Mouse (Mus musculus): ENCODE data around the gene Rbpj. TPM values are rescaled to one million over a fixed set of nuclear protein-coding genes. Genes with fewer than 3 reads are reported as not detected.

The Rbpj gene
- total and polyA plus RNA-seq, 3 experiments = 40.5 to 62.8 (median 61.3) TPM

GRCm38 (mm10) chr5:53516482-53516881, 50.5 kb downstream of the Rbpj start:
- Histone ChIP-seq H3K4me1 (ENCODE audit: control insufficient read depth in 1 of 2, insufficient read depth in 2 of 2) (peaks cover 5 to 14% of the 10 kb centered on the region in 2 experiments), H3K4me3 (replicated peaks in 1 of 3; ENCODE audit: low read depth in 2 of 3, low read length in 2 of 3, poor library complexity in 1 of 3) (no peak overlapping the region), H3K27me3 (replicated peaks) (no peaks in the 10 kb centered on the region), H3K79me2 (replicated peaks; ENCODE audit: control insufficient read depth, extremely low read depth, insufficient read depth, poor library complexity, severe bottlenecking) (no peaks in the 10 kb centered on the region), H3K9ac (ENCODE audit: insufficient read depth, low read depth) (no peak overlapping the region), H3K27ac (ENCODE audit: insufficient read depth, low read depth) (no peak overlapping the region), H3K4me2 (ENCODE audit: insufficient read depth, low read depth, poor library complexity, severe bottlenecking) (no peak overlapping the region), H3K9me3 (replicated peaks; ENCODE audit: low read length) (peaks cover 6% of the 10 kb centered on the region), H3K36me3 (replicated peaks in 1 of 2; ENCODE audit: control insufficient read depth in 1 of 2, insufficient read depth in 1 of 2, low read length in 1 of 2) (no peaks in the 10 kb centered on the region)
- TF ChIP-seq JUND (conservative IDR thresholded peaks at IDR 0.05; ENCODE audit: low read depth, low read length) (no peak), SIN3A (IDR thresholded peaks at IDR 0.05; ENCODE audit: low read length) (no peak), ELF1 (IDR thresholded peaks at IDR 0.05; ENCODE audit: low read depth, low read length) (no peak), EP300 (IDR thresholded peaks at IDR 0.05; ENCODE audit: low read length) (no peak), GABPA (IDR thresholded peaks at IDR 0.05; ENCODE audit: insufficient replicate concordance, low read depth, low read length) (no peak), MAZ (IDR thresholded peaks at IDR 0.05; ENCODE audit: low read depth, low read length) (no peak), MXI1 (IDR thresholded peaks at IDR 0.05; ENCODE audit: low read depth, low read length) (no peak), POLR2AphosphoS2 (IDR thresholded peaks at IDR 0.05; ENCODE audit: low read depth, low read length) (no peak), USF1 (IDR thresholded peaks at IDR 0.05; ENCODE audit: low read depth, low read length) (no peak), RAD21 (IDR thresholded peaks at IDR 0.05; ENCODE audit: low read depth, low read length) (no peak), USF2 (conservative IDR thresholded peaks at IDR 0.05; ENCODE audit: low read depth, low read length) (no peak), CHD1 (IDR thresholded peaks at IDR 0.05; ENCODE audit: low read depth, low read length) (no peak), JUN (IDR thresholded peaks at IDR 0.05; ENCODE audit: insufficient read depth, low read depth, low read length) (no peak), ZKSCAN1 (IDR thresholded peaks at IDR 0.05; ENCODE audit: borderline replicate concordance, low read depth, low read length) (no peak)
- no peak for DNase-seq (ENCODE audit: extremely low read depth)
- in situ Hi-C loops (cut with MboI; ENCODE audit: low pct_ligation_motif_present, low pct_unique_long_range_greater_than_20kb, low sequenced_read_pairs) = no loop called here
- dilution Hi-C loops (cut with MboI; ENCODE audit: extremely low pct_ligation_motif_present, extremely low pct_unique_long_range_greater_than_20kb, low sequenced_read_pairs) = no loop called here

- no peaks in the 10 kb centered on the region for H3K27me3 ChIP-seq (replicated peaks)
- no peak overlapping the region for H3K27ac ChIP-seq (ENCODE audit: insufficient read depth, low read depth)
- H3K4me3 ChIP-seq (replicated peaks in 1 of 3; ENCODE audit: low read depth in 2 of 3, low read length in 2 of 3, poor library complexity in 1 of 3) = no peak overlapping the region
- in situ Hi-C loops (cut with MboI; ENCODE audit: low pct_ligation_motif_present, low pct_unique_long_range_greater_than_20kb, low sequenced_read_pairs) = no loop called here
- H3K79me2 ChIP-seq (replicated peaks; ENCODE audit: control insufficient read depth, extremely low read depth, insufficient read depth, poor library complexity, severe bottlenecking) = no peaks in the 10 kb centered on the region
- H3K36me3 ChIP-seq (replicated peaks in 1 of 2; ENCODE audit: control insufficient read depth in 1 of 2, insufficient read depth in 1 of 2, low read length in 1 of 2) = no peaks in the 10 kb centered on the region
- TF ChIP-seq POLR2A (IDR thresholded peaks at IDR 0.05; ENCODE audit: low read depth, low read length) = no peak
- no peak for TF ChIP-seq ETS1 (conservative IDR thresholded peaks at IDR 0.05; ENCODE audit: low read depth, low read length)
- TF ChIP-seq RCOR1 (conservative IDR thresholded peaks at IDR 0.05; ENCODE audit: low read depth, low read length) = no peak
- no peak for TF ChIP-seq MAX (IDR thresholded peaks at IDR 0.05; ENCODE audit: low read length)
- TF ChIP-seq MEF2A (IDR thresholded peaks at IDR 0.05; ENCODE audit: borderline replicate concordance, low read depth, low read length) = no peak
- TF ChIP-seq POLR2AphosphoS2 (IDR thresholded peaks at IDR 0.05; ENCODE audit: low read depth, low read length) = no peak
- TF ChIP-seq PAX5 (IDR thresholded peaks at IDR 0.05; ENCODE audit: low read length) = no peak
- TF ChIP-seq ZNF384 (IDR thresholded peaks at IDR 0.05; ENCODE audit: low read depth, low read length) = no peak
- no peak for TF ChIP-seq CHD2 (IDR thresholded peaks at IDR 0.05; ENCODE audit: low read length)
- TF ChIP-seq USF1 (IDR thresholded peaks at IDR 0.05; ENCODE audit: low read depth, low read length) = no peak
- no peak for TF ChIP-seq EP300 (IDR thresholded peaks at IDR 0.05; ENCODE audit: low read length)
- TF ChIP-seq TBP (conservative IDR thresholded peaks at IDR 0.05; ENCODE audit: low read depth, low read length) = no peak
- TF ChIP-seq ZMIZ1 (IDR thresholded peaks at IDR 0.05; ENCODE audit: low read depth, low read length) = no peak
- TF ChIP-seq SMC3 (IDR thresholded peaks at IDR 0.05; ENCODE audit: low read depth, low read length) = no peak
- no peak for TF ChIP-seq BHLHE40 (IDR thresholded peaks at IDR 0.05; ENCODE audit: low read depth, low read length)
- TF ChIP-seq NRF1 (IDR thresholded peaks at IDR 0.05; ENCODE audit: low read depth, low read length) = no peak
- no peak for TF ChIP-seq RAD21 (IDR thresholded peaks at IDR 0.05; ENCODE audit: low read depth, low read length)
- no peak for TF ChIP-seq JUND (conservative IDR thresholded peaks at IDR 0.05; ENCODE audit: low read depth, low read length)
- TF ChIP-seq MAFK (IDR thresholded peaks at IDR 0.05; ENCODE audit: insufficient replicate concordance, low read length) = no peak
- no peak for TF ChIP-seq IRF4 (IDR thresholded peaks at IDR 0.05; ENCODE audit: low read depth, low read length)
- dilution Hi-C loops (cut with MboI; ENCODE audit: extremely low pct_ligation_motif_present, extremely low pct_unique_long_range_greater_than_20kb, low sequenced_read_pairs) = no loop called here
- peaks cover 4 to 12% of the 10 kb centered on the region in 2 experiments; a peak in 3 of 4 replicates for H3K4me1 ChIP-seq (ENCODE audit: control insufficient read depth in 1 of 2, insufficient read depth in 2 of 2)
- peaks cover 6% of the 10 kb centered on the region for H3K9me3 ChIP-seq (replicated peaks; ENCODE audit: low read length)
- H3K9ac ChIP-seq (ENCODE audit: insufficient read depth, low read depth) = no peak overlapping the region
- no peak for DNase-seq (ENCODE audit: extremely low read depth)
- H3K4me2 ChIP-seq (ENCODE audit: insufficient read depth, low read depth, poor library complexity, severe bottlenecking) = no peak overlapping the region
These were observed 51.9 kb downstream of the Rbpj start for GRCm38 (mm10) chr5:53517802-53518201.
